Mouse (Mus musculus) urinary bladder, adult 18-20 months (tissue): ENCODE measurements at regions not wholly inside any gene's neighbourhood (a gene's known extent, or its start where the extent isn't known, plus 50 kb on each side); places are given as distances from the start of the nearest gene placed in this dataset.

Source experiments
- DNase-seq, 2 experiments: peaks; one replicate each; pipeline ENCODE4 v3.0.0; 2022; ENCODE audit warnings: low spot score in 2 of 2, mixed read lengths in 2 of 2

DNA sequence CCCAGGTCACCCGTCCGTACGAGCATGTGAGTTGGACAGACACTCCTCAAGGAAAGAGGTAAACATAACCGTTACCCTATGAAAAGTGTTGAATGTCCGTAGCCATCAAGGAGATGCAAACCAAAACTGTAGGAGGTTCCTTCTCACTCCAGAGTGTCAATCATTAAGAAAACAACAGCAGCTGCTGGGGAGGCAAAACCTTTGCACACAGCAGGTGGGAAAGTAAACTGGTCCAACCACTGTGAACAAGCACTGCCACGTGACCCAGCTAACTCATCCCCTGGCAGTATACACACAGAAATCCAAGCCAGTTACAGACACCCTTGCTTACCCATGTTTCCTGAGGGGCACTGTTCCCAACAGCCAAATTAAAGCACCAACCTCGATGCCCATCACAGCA, 54.7 kb upstream of the Irx5 start:
- DNase-seq = no peak

DNA sequence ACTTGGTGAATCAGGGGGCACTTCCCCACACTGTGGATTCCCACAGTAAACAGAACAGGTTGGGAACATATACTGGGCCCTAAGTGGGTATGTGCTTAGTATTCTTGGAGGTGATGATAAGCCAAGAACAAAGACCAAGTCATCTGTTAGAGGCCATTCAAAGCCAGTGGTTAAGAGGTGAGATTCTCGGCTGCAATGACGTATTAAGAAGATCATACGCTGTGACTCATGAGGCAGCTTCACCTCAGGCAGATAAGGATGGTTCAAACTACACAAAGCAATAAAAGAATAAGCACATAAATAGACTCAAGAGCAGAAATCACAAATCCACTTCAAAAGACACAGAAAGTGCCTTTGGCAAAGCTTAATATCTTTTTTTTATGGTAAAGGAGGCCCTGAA, 56.4 kb upstream of the Irx5 start:
- DNase-seq = no peak

DNA sequence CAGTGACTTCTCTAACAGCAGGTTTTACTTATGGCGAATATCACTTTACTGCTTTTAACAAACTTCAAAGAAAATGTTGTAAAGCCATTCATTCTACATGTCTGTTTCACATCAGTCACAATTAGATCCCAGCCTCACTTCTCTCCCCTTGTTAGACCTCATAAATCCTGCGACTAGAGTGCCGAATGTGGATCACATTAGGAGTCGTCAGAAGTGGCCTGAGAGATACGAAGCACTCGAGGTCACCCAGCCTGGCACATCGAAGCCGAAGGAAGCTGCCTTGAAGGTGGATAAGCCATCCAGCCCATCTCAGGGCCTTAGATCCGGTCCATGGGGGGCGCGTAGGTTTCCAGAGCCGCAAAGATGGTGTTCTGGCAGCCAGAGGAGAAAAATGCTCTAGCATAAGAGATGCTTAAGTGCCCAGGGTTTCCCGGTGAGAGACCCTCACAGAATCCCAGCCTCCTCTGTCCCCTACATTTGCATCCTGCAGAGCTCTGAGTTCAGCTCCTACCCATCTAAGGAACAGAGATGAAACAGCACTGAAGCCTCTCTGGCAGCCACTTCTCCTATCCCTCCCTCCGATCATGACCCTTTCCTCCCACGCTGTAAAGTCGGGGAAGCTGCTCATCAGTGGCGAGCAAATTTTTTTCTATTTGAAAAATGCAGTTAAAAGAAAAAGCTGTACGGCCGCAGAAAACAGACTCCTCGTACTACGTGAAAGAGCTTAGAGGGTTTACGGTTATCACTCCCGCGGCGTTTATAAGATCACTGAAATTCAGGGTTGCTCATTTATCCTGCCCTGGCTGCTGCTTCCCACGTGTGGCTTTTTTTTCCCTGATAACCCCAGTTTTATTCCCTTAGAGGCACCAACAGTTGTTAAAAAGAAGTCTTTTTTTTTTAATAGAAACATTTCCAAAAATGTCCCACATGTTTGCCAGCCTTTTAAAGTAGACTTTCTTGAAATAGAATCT, 70.3 kb upstream of the Irx5 start:
- DNase-seq = no peak

DNA sequence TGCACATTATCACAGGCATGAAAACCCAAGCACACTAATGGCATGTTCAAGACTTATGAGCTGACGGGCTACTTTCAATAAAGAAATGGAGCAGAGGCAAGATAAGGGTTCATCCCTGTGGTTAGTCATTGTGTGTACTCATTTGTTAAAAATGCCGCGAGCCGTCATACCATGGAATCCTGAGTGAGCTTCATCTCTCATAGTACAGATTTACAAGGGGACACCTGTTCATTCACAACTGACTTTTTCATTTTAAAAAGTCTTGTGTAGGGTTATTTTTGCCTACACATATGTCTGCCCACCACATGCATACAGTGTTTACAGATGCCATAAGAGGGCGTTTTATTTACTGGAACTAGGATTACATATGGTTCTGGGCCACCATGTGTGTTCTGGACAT, 81.7 kb upstream of the Irx5 start:
- no peak for DNase-seq

DNA sequence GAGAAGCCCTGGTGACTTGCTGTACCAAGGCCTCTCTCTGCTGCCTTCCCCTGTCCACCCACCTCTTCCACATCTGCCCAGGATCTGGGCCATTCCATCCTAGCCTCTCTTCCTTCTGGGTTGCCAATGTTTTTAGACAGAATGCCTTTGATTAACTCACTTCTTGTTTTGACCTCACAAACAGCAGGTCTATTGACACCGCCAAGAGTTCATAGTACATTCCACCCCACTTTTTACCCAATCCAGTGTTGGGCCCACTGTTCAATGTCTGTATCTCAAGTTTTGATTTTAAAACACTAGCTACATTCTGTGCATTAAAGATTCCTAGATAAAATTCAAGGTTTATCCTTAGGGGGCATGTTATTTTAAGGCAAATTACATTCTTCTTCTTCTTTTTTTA, 84.7 kb upstream of the Irx5 start:
- DNase-seq = no peak

DNA sequence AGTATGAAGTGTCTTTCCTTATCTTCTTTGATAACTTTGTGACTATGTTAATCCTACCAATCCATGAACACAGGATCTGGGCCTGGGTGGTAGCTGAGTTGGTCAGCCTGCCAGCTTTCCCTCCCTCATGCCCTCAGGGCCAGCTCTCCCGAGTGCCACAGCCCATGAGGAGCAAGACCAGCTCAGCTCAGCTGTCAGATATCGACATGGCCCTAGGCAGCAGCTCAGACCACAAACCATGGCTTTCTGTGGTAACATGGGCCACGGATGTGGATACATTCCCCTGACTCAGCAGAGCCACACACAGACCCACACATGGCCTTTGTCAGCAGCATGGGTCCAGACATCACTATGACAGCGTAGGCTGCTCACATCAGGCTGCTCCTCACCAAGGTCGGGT, 85.4 kb upstream of the Irx5 start:
- no peak for DNase-seq

DNA sequence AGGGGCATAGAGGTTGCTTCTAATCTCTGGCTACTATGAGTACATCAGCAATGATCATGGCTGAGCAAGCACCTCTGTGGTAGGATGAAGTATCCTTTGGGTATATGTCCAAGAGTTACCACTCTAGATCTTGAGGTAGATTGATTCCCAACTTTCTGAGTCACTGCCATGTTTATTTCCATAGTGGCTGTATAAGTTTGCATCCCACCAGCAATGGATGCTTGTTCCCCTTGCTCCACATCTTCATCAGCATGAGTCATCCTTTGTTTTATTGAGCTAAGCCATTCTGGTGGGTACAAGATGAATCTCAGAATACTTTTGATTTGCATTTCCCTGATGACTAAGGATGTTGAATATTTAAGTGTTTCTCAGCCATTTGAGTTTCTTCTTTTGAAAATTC, 86.8 kb upstream of the Irx5 start:
- no peak for DNase-seq

DNA sequence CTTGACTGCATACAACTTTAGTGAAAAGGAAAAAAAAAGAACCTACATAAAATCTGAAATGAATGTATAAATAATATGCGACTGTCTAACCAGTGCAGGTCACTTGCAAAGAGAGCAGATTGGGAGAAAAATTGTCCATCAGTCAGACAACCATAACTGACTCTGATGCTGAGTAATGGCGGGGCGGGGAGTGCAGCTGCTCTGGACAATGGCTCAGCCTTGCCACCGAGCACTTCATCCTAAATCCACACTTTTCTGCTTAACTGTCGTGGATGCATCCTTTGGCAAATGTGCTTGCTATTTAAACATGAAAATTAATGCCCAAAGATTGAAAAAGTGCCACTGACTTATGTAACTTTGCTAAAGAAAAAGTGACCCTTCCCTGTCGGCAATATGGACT, 90.0 kb upstream of the Irx5 start:
- DNase-seq = no peak

DNA sequence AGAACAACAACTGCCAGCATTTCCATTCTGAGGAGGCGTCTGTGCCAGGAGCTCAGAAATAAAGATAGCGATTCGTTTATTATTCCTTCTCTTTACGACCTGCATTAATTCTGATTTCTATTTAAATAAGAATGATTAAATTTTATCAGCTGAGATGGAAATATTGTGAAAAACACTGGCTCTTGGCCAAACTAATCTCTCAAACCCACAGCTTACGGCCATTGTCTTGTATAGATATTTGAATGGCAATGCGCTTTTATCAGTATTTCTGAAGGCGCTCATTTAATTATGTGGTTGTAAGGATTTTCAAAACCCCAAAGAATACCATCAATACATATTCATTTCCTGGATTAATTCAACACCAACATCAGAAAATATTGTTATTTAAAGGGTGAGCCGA, 97.4 kb upstream of the Irx5 start:
- no peak for DNase-seq

DNA sequence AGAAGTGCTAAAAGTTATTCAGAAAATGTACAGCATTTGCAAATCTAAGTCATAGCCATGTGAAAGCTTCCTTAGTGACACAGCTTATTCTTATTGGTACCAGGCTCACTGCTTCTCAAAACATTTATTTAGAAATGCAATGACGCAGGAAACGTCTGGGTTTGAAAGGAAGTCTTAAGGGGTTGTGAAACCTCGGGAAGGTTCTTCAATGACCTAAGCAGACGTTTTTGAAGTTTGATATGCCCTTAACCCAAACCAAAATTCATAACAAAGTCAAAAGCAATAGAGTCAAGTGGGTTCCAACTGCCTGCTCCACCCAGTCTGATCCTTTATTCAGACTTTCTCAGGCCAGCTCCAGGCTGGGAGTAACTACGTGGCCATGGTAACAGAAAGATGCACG, 99.2 kb upstream of the Irx5 start:
- DNase-seq = no peak

DNA sequence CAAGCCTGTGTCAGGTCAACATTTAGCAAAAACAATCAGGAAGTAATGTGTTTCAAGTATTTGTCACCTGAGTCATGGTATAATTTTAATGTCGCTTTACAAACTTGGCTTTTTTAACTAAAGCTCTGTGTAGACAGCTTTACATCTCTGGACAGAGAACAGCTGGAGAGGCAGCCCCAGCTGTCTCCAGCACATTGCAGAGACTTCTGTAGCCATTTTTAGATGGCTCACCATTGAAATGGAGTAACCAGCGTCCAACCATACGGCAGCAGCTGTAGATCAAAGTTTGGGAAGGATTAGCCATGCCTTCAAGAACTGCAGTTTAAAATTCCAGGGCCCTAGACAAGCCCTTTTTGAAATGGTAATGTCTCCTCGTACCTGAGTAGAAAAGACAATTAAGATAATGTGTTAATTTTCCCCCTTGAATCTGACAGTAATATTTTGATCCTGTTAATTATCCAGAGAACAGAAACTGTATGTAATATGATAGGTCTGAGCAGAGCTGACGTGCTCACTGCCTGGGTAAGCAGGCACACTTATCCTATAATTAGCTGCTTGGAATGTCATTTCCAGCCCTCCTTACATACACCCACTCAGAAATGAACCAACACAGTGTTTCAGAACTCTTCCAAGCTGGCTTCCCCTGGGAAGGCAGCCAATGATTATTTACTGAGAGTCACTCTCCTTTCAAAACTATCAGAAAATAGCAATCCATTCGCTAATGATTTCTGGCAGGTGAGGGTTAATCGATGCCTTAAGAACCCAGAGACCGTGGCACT, 104.6 kb upstream of the Irx5 start:
- DNase-seq = no peak

DNA sequence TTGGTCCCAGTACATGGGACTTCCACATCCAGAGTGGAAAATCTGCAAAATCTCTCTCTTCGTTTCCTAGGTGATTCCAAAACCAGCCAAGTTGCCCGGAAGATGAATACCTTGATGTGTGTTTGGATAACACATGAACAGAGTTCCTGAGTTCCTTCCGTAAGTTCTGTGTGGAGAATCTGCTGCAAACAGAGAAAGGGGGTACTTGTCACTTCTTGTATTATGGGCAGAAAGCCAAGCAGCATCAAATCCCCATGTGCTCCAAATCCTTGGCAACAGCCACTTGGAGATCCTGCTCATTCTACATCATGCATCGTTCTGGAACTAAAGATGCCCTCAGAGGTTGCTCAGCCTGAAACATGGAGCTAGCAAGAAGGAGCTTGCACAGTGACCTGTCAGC, 111.1 kb upstream of the Irx5 start:
- DNase-seq = no peak

DNA sequence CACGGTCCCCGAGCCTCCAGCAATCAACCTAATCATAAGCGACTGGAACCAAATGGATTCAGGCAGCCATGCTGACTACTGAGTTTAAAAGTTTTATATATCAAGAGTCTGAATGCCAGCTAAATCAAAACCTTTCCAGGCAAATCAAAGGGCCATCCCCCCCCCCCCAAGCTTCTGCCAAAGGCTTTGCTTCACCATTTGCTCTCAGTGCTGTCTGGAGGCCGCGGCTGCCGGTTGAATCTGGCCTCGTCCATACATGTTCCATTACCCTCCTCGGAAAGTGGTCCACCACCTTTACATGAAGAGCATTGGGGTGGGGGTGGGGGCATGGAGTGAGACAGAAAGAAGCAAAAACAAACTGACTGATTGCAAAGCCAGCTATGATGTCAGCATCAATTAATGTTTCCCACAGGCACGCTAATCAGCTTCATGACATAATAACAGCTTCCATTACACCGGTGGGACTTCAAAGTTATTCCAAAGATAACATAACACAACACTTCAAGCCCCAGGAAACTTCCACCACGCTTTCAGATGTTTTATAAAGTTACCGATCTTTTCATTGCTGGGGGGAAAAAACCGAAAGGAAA, 116.6 kb upstream of the Irx5 start:
- no peak for DNase-seq

DNA sequence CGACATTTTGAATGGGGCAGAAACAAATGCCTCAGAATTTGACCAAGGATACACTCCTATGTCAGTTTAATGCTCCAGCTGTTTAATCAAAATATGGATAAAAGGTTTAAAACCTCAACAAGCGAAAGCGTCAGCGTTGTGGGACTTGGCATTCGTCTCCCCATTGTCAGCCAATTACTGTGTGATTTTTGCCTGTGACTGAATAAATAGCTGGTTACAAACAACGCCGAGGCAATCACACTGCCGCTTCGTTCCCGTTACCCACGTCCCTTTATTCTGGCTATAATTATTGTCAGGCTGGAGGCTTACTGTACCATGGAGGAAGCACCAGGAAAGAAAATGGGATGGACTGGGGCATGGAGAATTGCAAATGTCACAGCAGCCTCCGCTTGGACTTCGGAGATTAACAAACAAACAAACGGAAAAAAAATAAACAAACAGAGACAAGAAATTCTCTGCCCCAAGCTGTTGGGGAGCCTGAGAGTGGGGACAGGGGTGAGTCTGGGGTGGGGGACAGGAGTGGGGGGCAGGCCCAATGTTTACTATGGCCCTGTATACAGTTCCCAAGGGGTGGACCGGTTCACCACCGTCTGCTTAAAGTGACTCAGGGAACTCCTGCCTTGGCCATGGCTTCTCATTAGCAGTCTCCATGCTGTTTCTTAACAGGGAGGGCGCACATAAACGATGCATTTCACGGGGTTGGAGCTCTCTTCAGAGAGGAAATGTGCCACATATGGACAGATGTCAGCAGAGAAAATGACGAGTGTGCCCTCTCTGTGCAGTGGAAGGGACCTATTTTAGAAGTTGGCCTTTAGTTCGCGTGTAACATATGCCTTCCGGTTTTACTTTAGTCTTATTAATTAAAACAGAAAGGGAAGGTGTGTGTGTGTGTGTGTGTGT, 125.8 kb upstream of the Irx5 start:
- DNase-seq = no peak

DNA sequence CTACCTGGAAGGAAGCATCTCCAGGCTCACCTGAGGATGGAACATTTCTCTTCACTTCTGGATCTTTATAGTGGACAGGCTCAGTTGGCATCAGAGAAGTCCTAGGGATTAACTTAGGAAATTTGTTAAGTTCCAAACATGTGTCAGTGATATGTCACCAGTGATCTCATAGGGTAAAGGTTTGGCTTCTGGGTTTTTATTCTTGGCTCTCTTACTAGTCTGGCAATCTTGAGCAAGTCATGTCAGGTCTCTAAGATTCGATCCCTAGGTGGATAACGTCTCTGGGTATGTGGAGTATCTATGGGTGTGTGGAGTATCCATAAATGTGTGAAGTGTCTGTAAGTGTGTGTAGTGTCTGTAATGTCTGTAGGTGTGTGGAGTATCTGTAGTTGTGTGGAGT, 127.9 kb upstream of the Irx5 start:
- no peak for DNase-seq

DNA sequence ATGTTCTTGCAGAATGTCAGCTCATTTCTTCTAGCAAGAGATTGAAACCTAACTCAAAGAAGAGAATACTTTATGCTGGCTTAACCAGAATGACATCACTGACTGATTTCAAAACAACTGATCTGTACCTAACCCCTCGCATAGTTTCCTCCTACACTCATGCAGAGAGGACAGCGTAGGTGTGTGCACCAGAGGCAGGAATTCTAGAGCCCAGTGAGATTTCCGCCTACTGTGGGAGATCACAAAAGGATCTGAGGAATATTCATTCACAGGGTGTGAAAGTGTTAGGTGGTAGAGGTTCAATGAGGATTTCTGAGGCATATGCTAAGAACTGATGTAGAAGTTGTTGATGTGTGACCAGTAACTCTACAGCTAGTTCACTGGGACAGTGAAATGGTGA, 132.5 kb upstream of the Irx5 start:
- no peak for DNase-seq

DNA sequence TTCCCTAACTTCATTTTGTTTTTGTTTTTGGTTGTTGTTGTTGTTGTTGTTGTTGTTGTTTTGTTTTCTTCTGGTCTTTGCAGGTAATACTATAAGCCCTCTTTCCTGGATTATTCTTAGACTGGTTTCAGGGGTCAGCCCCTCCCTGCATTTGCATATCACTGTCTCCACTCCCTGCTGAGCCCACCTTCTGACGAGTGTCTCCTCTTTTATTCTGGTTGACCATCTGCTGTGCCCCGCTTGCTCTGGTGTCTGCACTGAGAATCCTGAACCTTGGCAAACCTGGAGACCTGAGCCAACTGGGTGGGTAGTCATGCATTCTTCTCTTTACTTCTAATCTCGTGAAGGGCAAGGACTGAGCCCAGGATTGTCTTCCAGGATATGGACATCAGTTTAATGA, 134.4 kb upstream of the Irx5 start:
- DNase-seq = no peak

DNA sequence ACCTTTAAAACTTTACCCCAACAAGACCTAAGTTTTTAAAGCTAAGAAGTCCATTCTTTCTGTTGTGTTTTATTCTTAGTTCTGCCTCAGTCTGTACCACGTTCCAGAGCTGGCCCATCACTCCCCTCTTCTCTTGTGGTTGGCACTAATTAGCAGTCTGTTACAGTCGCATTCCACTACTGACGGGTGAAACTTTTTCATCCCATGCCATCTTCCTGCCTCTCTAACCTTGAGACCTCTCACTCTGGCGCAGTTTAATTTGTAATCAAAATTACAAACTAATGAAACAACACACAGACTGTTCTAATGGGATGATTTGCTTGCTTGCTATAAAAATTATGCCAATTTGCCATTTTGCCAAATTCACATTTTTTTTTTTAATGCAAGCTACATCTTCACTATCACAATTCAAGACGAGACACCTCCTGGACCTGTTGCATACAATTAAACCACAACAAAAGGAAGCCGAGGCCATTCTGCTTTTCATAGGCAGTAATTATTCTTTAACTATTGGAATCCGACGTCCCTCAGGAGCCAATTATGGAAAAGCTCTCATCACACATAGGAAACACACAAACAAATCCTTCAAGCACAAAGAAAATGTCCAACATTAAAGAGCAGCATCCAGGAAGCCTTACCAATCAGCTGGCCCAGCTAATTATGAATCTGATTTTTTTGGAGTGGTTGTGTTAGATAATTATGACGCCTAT, 138.1 kb upstream of the Irx5 start:
- DNase-seq = no peak

DNA sequence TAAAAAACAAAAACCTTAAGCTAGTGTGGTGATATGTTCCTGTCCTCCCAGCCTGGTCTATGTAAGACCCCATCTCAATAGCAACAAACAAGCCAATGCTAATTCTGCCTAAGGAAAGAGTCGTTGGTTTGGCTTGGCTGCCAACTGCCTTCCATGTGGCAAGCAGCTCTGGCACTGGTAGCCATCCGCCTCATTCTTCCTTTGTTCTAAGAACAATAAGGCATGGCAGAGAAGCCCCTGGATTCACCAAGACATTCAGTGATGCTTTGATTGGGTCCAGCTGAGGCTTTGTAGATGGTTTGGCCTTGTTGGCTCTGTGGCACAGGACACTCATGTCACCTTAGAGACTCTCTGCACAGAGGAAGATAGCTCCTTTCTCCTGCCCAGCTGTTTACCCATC, 139.9 kb upstream of the Irx5 start:
- DNase-seq = no peak

DNA sequence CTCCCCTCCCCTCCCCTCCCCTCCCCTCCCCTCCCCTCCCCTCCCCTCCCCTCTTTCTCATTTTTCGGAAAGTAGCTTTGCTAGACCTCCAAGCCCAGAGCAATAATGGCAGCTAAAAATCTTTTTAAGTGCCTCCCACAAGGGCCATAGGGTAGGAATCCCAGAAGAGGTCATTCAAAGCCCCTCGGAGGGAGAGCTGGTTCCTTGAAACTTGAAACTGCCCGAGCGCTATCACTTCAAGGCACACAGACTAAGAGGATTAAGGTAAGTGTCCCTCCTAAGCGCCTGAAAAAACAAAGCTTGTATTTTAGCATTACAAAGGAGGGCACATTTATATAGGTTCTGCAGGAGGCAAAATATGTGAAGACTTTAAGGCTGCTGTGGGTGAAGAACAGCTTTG, 141.2 kb upstream of the Irx5 start:
- no peak for DNase-seq
